Comparison of ENCODE assay signal across 8 mouse cellular contexts in the genomic region with DNA sequence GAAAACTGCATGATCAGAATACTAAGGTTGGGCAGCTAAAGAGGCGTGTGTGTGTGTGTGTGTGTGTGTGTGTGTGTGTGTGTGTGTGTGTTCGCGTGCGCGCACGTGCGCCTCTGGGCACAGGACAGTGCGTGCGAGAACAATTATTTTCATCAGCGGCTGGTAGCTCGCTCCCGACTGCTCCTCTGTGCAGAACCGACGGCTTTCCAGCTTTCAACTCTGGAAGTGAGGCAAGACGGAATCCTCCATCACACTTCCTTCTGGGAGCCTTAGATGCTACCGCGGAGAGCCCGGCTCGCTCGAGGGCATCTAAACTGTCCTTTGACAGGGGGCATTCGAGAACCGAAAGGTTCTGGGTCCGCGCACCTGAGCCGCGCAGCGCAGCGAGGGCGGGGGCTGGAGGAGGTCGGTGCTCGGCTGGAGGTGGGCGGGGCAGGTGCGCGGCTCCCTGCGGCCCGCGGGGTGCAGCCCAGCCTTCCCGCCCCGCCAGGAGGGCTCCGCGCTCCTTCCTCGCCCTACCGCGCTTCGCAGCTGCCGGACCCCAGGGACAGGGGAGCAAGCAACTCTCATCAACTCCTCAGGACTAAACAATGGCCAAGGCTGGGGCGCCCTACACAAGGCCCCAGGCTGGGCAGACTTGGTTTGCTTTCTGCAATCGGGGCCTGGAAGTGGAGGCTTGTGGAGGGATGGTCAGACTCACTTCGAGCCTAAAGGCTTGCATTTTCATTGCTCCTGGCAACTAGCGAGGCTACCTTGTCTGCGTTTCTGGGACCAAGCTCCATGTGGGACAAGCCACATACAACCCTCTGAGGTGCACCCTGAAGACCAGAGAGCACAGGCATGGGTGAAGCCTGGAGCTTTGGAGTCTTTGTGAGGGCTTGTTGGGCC. TPM values are rescaled to one million over a fixed set of nuclear protein-coding genes. Genes with fewer than 3 reads are reported as not detected.
DNase-seq lines count a peak whose midpoint lies in the region; ATAC-seq lines count a peak whose summit lies in the region.

A gene (plus strand): TSS at position 146 of the 888 bp plus-strand sequence.

- 1% methylated on average over 46 of the region's 51 CpGs for WGBS in lung, embryonic 16.5 days
- 1% methylated on average over 49 of the region's 51 CpGs for whole genome bisulfite sequencing in neural tube, embryonic 11.5 days

- no peak within 1 kb of the TSS for H3K9ac ChIP-seq in lung, embryonic 16.5 days (ENCODE audit: low read length)
- peak within 1 kb of the TSS; percentile 54 for H3K9ac ChIP-seq in neural tube, embryonic 11.5 days (ENCODE audit: low read length)

- no peak for DNase-seq in lung, postnatal 25 days (ENCODE audit: low spot score)
- peak; percentile 66 for DNase-seq in embryo, embryonic 10.5 days (ENCODE audit: low spot score)
- peak; percentile 15 for DNase-seq in induced T-regulatory cell, adult 2 months (ENCODE audit: low read depth)
- peak; percentile 65 for DNase-seq in neural tube, embryonic 11.5 days (ENCODE audit: low spot score)
- DNase-seq in right cerebral cortex, adult 2 months (ENCODE audit: low spot score in 2 of 2), result no peak
- no peak for DNase-seq in urinary bladder, adult 18-20 months (ENCODE audit: low spot score in 2 of 2)

- no peaks in the 10 kb centered on the region for H3K9me3 ChIP-seq in lung, embryonic 16.5 days (ENCODE audit: control insufficient read depth, low read length)
- no peaks in the 10 kb centered on the region for H3K9me3 ChIP-seq in neural tube, embryonic 11.5 days (ENCODE audit: control insufficient read depth, low read length)

- H3K27me3 ChIP-seq in lung, embryonic 16.5 days (ENCODE audit: control insufficient read depth, insufficient read depth, low read depth, low read length), result peaks cover 59% of the 10 kb centered on the region
- H3K27me3 ChIP-seq in neural tube, embryonic 11.5 days (ENCODE audit: control insufficient read depth, insufficient read depth, low read length), result peaks cover 27% of the 10 kb centered on the region

- H3K4me2 ChIP-seq in lung, embryonic 16.5 days (ENCODE audit: low read depth, low read length), result peak within 1 kb of the TSS; percentile 44
- H3K4me2 ChIP-seq in neural tube, embryonic 11.5 days (ENCODE audit: low read depth), result peak within 1 kb of the TSS; percentile 57

- H3K4me1 ChIP-seq in lung, embryonic 16.5 days (replicated peaks; ENCODE audit: control insufficient read depth, insufficient read depth, low read length), result no peaks in the 10 kb centered on the region; the same call in 1 of the 2 replicates
- no peaks in the 10 kb centered on the region; the same call in 1 of the 2 replicates for H3K4me1 ChIP-seq in neural tube, embryonic 11.5 days (ENCODE audit: control insufficient read depth, insufficient read depth, low read length)

- peak within 1 kb of the TSS; percentile 31 for H3K4me3 ChIP-seq in lung, embryonic 16.5 days (ENCODE audit: low read length)
- peak within 1 kb of the TSS; percentile 27 for H3K4me3 ChIP-seq in neural tube, embryonic 11.5 days (ENCODE audit: low read depth, low read length)

- H3K36me3 ChIP-seq in lung, embryonic 16.5 days (ENCODE audit: control insufficient read depth, insufficient read depth, low read length), result no peaks in the 10 kb centered on the region
- no peaks in the 10 kb centered on the region for H3K36me3 ChIP-seq in neural tube, embryonic 11.5 days (ENCODE audit: control insufficient read depth, insufficient read depth, low read length)

- H3K27ac ChIP-seq in lung, embryonic 16.5 days (ENCODE audit: low read length), result no peak within 1 kb of the TSS
- peak within 1 kb of the TSS; percentile 64; the same call in 1 of the 2 replicates for H3K27ac ChIP-seq in neural tube, embryonic 11.5 days (ENCODE audit: low read depth, low read length)

- ATAC-seq in lung, embryonic 16.5 days (ENCODE audit: low read depth), result peak; percentile 54
- peak; percentile 83 for ATAC-seq in neural tube, embryonic 11.5 days (ENCODE audit: insufficient read depth, low FRiP score, low TSS enrichment)
- ATAC-seq in frontal cortex, adult (ENCODE audit: low TSS enrichment), result no peak

RNA-seq across cellular contexts. Expression of the gene that starts here (rescaled TPM):
- polyA plus RNA-seq in lung, embryonic 16.5 days (2015; fragmentation: Nextera tagmentation; extraction: Ambion mirVana), result not detected in 2 replicates
- polyA plus RNA-seq in neural tube, embryonic 11.5 days (2014; fragmentation: Nextera tagmentation; extraction: Ambion mirVana), result 0.51 and 0.54 TPM in 2 replicates

Comparison
In these comparisons a context has a peak if more than half of its experiments do, and no peak if none do; other contexts are left out.
1. Peak in ATAC-seq, H3K4me3 ChIP-seq and H3K4me2 ChIP-seq in lung, embryonic 16.5 days; RNA of the gene not detected or under 1 TPM.
2. Peak in DNase-seq, ATAC-seq, H3K4me3 ChIP-seq, H3K27ac ChIP-seq, H3K9ac ChIP-seq and H3K4me2 ChIP-seq in neural tube, embryonic 11.5 days; RNA of the gene not detected or under 1 TPM.
3. DNase-seq: peak in embryo, embryonic 10.5 days (single experiment) and induced T-regulatory cell, adult 2 months (single experiment); none in lung, postnatal 25 days (single experiment), right cerebral cortex, adult 2 months (0 of 2) and urinary bladder, adult 18-20 months (0 of 2).